Mouse (Mus musculus): Measurements from ENCODE around the gene Ddn.
"Not testable (repeated sequence)": the region's sequence is repeated elsewhere in the genome, so short reads cannot be mapped to it uniquely, and the experiment has no call there.

The Ddn gene

DNA sequence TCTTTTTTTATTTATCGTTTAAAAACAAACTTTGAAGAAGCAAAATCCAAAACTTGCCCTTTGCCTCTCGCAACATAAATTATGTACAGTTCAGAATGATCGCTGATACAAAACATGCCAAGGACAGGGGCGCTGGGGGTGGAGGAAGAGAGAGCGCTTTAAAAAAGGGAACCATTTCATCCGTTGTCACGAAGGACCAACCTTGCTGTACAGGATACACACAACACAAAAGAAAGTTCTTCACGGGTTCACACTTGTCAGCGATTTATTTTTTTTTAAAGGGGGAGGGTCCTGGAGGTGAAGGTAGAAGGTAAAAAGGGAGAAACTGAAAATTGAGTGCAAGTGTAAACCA lies 22.4 kb upstream of the Ddn start:
- DNase-seq (ENCODE audit: low read depth, low spot score) = no peak

DNA sequence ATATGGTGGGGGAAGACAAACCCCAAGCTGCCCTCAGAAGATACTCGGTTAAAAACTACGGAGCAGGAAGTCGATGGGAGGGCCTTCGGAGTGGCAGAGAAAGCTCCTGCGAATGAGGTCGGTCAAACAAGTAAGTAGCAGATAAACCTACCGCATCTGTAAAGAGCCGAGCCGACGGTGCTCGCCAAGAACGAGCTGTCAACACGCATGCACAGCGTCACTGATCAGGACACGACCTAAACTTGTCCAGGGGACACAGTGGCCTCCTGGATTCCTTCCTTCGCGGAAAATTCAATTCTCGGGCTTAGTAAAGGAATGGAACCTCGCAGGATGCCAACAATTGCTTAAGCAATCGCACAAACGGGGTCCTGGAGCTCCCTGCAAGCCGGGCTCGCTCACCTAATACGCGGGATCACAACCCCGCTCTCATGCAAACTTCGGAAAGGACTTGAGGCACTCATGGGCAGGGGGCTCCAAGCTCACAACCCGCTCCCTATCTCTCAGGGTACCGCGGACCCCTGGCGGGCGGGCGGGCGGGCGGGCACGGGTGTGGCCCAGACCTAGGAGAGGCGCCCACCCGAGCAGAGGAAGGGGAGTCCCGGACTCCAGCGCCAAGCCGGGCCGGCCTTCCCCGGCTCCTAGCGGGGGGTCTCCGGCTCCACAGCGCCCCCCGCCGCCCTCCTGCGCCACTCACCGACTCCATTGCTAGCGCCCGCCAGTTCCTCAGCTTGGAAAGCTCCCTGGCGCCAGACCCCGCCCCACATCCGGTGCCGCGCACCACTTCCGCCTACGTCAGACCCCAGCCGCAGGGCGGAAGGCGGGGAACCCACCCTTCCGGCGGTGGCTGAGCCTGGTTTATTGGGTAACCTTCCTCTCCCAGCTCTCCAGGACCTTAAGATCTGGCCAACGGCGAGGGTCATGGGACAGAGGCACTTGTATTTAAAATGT lies 21.7 kb upstream of the Ddn start, which contains the start of gene Prkag1:
Gene Prkag1 (minus strand): TSS at position 786 of the 948 bp plus-strand sequence.
- peak; percentile 95 for DNase-seq (ENCODE audit: low read depth, low spot score)

DNA sequence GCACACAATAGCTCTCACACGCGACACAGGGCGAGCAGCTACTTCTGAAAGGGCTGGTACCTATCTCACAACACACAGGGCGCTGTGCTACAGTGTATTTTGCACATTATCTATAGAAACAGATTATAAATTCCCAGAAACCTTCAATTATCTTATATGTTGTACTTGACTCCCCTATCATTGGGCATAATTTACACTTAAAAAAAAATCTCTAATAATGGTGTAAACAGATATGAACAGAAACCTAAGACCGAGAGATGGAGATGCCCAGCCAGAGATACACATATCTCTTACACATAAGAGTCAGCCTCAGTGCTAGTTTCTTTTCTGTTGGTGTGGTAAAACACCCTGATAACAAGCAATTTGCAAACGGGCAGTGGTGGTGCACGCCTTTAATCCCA lies 18.3 kb upstream of the Ddn start:
- no peak for DNase-seq (ENCODE audit: low read depth, low spot score)

GRCm38 (mm10) chr15:98823434-98823833 lies 14.1 kb upstream of the Ddn start:
- peak; percentile 56 for DNase-seq (ENCODE audit: low read depth, low spot score)

- no peak for DNase-seq (ENCODE audit: low read depth, low spot score)
Measured at GRCm38 (mm10) chr15:98822147-98822546, 12.9 kb upstream of the Ddn start.

- peak; percentile 62 for DNase-seq (ENCODE audit: low read depth, low spot score)
Measured at GRCm38 (mm10) chr15:98821403-98821802, 12.1 kb upstream of the Ddn start.

DNA sequence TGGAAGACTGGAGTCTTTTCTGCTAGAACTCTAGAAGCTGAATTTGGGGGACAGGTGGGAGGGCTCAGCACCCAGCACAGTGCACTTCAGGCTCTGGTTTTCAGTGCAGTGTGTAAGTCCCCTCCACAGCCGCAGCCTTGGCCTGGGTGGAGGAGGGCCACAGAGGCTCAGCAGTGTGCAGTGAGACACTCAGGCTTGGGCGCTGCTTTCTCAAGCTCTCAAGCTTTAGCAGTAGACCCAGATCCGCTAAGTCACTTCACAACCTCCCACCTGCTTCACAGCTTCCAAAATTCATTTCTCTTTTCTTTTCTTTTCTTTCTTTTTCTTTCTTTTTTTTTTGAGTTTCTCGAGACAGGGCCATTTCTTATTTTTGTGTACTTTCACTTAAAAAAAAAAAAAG lies 11.6 kb upstream of the Ddn start:
- DNase-seq (ENCODE audit: low read depth, low spot score) = no peak

- no peak for DNase-seq (ENCODE audit: low read depth, low spot score)
Measured at GRCm38 (mm10) chr15:98818171-98818570, 8.9 kb upstream of the Ddn start.

DNA sequence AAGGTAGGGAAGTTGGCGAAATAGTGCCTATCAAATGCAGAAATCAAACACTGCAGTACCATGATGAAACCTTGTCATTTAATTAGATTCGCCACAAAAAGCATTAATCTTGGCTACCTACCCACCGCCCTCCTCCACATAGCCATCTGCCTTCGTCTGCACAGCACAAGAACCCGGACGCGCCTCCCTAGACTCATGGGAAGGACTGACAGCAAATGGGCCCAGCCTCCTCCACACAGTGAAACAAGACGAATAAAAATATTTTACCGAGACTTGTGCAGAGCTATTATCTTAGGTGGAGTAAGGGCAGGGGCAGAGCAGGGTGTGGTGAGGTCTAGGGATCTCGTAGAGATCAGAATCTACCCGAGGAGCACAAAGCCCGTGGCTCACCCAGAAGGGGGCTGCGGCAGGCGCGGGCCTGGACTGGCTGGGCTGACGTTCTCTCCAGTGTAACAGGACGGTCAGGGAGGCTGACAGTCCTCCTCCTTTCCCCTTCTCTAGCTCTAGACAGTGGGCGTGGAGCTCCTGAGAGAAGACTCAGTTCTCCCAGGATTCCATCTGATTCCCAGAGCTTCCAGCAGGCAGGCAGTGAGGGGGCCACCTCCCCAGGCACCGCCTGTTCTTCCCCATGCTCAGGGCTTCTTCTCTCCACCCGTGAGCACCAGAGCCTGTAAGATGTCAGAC lies 3.6 kb upstream of the Ddn start:
- DNase-seq (ENCODE audit: low read depth, low spot score) = no peak

DNA sequence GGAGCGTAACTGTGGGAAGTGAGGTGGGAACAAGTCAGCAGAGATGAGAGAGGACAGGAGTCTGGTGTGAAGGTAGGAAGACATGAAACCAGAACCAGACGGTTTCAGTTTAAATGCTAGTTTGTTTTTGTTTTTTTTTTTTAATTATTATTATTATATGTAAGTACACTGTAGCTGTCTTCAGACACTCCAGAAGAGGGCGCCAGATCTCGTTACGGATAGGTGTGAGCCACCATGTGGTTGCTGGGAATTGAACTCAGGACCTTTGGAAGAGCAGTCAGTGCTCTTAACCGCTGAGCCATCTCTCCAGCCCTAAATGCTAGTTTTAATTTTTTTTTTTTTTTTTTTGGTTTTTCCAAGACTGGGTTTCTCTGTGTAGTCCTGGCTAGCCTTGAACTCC lies 922 bp upstream of the Ddn start:
- DNase-seq (ENCODE audit: low read depth, low spot score) = not testable (repeated sequence)

- no peak for DNase-seq (ENCODE audit: low read depth, low spot score)
Measured at GRCm38 (mm10) chr15:98808651-98809134, 597 bp downstream of the Ddn start.

- no peak for DNase-seq (ENCODE audit: low read depth, low spot score)
Measured at GRCm38 (mm10) chr15:98807895-98808650, 1.2 kb downstream of the Ddn start.

DNA sequence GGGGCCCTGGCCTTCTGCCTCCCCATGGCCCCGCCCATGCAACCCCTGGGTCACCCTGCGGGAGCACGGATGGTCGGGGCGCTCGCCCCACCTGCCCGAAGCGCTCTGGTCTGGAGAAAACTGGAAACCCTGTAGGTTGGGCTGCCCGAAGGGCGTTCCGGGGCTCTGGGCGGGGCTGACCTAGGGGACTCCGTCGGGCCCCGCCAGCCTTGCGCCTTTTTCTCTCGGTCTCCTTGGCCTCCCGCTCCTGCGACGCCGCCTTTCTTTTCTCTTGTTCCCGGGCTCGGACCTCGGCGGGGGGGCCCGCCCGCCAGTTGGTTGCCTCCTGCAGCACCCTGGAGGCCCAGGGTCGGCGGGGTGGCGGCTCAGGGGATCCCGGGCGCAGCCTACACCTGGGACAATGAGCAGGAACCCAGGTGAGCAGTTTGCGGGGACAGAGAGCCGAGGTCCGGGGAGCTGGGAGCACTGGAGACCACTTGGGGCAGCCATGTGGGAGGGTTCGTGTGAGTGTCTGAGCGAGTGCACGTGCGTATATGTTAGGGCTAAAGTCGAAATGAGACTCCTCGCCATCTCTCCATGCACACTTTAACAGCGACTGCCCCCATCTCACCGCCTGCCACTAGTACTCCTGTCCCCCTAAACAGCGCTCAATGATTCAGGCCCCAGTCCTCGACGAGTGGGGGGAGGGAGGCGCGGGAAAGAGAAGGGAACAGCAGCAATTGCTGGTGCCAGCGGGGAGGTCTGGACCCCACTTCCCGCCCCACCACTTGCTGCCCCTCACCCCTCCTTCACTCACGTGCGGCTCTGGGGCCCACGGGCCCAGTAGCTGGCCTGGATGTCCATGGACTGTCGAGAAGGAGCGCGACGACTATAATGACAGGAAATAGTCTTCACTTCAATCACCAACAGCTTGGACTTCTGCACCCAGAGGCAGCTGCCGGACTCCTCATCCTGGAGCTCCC lies 2.2 kb downstream of the Ddn start:
- DNase-seq (ENCODE audit: low read depth, low spot score) = no peak

GRCm38 (mm10) chr15:98806071-98806808 lies 3.0 kb downstream of the Ddn start:
- no peak for DNase-seq (ENCODE audit: low read depth, low spot score)

- DNase-seq (ENCODE audit: low read depth, low spot score) = no peak
Measured at GRCm38 (mm10) chr15:98805324-98806040, 3.8 kb downstream of the Ddn start.

DNA sequence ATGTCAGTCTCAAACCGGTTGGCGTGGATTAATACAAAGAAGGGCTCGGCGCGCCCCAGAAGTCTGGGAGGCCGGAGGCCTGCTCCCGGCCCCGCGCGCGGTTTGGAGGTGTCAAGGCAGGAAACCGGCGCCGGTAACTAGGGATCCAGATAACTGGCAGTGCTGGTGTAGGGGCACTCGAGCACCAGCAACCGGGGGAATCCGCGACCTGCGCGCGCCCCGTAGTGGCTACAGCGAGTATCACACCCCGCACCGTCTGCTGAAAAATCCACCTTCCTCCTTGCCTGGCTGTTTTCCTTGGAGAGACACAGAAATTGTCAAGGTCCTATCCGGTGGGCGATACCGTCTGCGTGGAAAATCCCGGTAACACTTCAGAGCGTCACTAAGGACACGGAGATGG lies 5.2 kb downstream of the Ddn start:
- peak; percentile 85 for DNase-seq (ENCODE audit: low read depth, low spot score)

- no peak for DNase-seq (ENCODE audit: low read depth, low spot score)
Measured at GRCm38 (mm10) chr15:98802926-98803325, 6.4 kb downstream of the Ddn start.

DNA sequence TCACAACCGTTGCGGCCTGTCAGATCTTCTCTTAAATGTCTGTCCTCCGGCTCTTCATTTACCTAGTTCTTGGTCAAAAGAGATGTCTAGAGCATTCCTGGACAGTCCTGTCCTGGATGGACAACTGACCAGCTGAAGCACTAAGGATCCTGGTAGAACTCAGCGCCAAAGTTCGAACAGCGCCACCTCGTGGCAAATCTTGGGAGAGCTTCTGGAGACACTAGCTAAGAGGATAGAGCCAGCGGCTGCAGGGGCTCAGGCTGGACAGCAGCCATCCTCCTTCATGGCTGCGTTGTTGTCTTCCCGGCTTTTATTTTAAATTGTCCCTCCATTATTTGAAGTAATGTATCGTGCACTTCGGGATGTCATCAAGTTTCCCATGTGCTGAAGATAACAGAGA lies 9.9 kb downstream of the Ddn start:
- DNase-seq (ENCODE audit: low read depth, low spot score) = peak; percentile 94

DNA sequence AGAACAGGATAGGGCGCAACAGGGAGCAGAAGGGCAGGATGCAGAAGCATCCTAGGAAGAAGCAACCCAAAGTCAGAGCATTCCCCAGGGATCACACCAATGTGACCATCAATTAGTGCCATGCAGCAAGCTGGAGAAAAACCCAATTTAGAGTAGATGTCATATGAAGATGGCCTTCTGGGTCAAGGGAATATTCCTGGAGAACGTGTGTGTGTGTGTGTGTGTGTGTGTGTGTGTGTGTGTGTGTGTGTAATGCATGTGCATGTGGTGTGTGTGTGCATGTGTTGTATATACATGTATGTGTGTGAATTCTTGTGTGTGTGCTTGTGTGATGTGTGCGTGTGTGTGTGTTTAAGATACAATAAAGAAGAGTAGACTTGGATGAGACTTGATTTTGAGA lies 10.4 kb downstream of the Ddn start:
- no peak for DNase-seq (ENCODE audit: low read depth, low spot score)

Measured in 3T3-L1 (cell line).